Mouse (Mus musculus): ENCODE results near the gene Slc23a4. TPM values are rescaled to one million over a fixed set of nuclear protein-coding genes. Genes with fewer than 3 reads are reported as not detected.

Slc23a4 gene
- total RNA-seq, 2 experiments from 2014 or later = 0.16 to 0.42 TPM

Other genes starting within 250 kb of the Slc23a4 start
- gene Agbl3, start 208.0 kb downstream of the Slc23a4 start, total RNA-seq (2021) = 1 to 10 TPM; 7.4 to 8.5 TPM
- gene Tmem140, start 125.3 kb downstream of the Slc23a4 start, total RNA-seq (2021) = 1 to 10 TPM; 8.6 to 9.7 TPM
- 1 to 10 TPM; 7.9 TPM for gene Cyren, start 110.3 kb downstream of the Slc23a4 start, total RNA-seq (2021)
- gene Wdr91, start 77.5 kb downstream of the Slc23a4 start, total RNA-seq (2021) = 10 to 100 TPM; 17.5 to 18.7 TPM
- gene Stra8, start 68.2 kb downstream of the Slc23a4 start, total RNA-seq (2021) = not detected
- gene Cnot4, start 145.3 kb upstream of the Slc23a4 start, total RNA-seq (2021) = 10 to 100 TPM; 26.0 to 28.7 TPM
- gene Nup205, start 189.0 kb upstream of the Slc23a4 start, total RNA-seq (2021) = 10 to 100 TPM; 28.2 to 32.2 TPM